Mouse (Mus musculus): ENCODE results near the gene Lrtm2. TPM values are rescaled to one million over a fixed set of nuclear protein-coding genes. Genes with fewer than 3 reads are reported as not detected.

Gene Lrtm2
- polyA plus RNA-seq, 1 experiment from 2014 or later: 0.25 TPM

- no peak overlapping the region for H3K27ac ChIP-seq
- TF ChIP-seq CTCF (IDR thresholded peaks at IDR 0.05; ENCODE audit: low read depth): no peak
- peaks cover 32% of the 10 kb centered on the region for H3K27me3 ChIP-seq (ENCODE audit: insufficient read depth, low read length)
- no peaks in the 10 kb centered on the region for H3K36me3 ChIP-seq (ENCODE audit: insufficient read depth, low read length)
- peaks cover 13% of the 10 kb centered on the region for H3K4me1 ChIP-seq (replicated peaks; ENCODE audit: insufficient read depth, low read length)
- H3K4me3 ChIP-seq (replicated peaks; ENCODE audit: low read depth, low read length): no peak overlapping the region
- H3K9me3 ChIP-seq (replicated peaks; ENCODE audit: low read length): no peaks in the 10 kb centered on the region
- H3K9ac ChIP-seq (ENCODE audit: low read depth, low read length): no peak overlapping the region
- WGBS: 3% methylated on average over 1 of the region's 1 CpGs
- DNase-seq (ENCODE audit: low spot score) (no peak), ATAC-seq (replicated peaks; ENCODE audit: low FRiP score, low read depth) (no peak)
- H3K4me2 ChIP-seq (ENCODE audit: low read length): no peak overlapping the region
Observed at GRCm38 (mm10) chr6:119332111-119332510, 1.5 kb upstream of the Lrtm2 start.

DNA sequence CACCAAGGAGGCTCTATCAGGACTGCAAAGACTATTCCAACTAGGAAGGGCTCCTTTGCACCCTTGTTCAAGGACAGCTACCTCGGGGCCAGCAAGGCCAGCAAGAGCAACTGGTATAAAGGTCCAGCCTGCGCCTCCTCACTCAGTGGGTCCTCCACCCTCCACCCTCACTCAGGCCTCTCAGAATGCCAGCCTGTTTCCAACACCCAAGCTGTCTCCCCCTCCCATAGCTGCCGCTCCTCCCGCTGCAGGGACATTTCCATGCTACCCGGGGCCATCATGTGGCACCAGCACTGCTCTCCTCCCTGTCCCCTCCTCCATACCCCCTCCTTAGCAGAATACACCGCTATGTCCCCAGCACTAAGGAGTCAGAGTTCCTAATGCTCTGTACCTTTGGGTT, 630 bp downstream of the Lrtm2 start:
- no peak for TF ChIP-seq CTCF (IDR thresholded peaks at IDR 0.05; ENCODE audit: low read depth)
- Histone ChIP-seq H3K9ac (ENCODE audit: low read depth, low read length) (no peak overlapping the region), H3K4me1 (replicated peaks; ENCODE audit: insufficient read depth, low read length) (peaks cover 13% of the 10 kb centered on the region), H3K27ac (no peak overlapping the region), H3K9me3 (replicated peaks; ENCODE audit: low read length) (no peaks in the 10 kb centered on the region), H3K4me3 (replicated peaks; ENCODE audit: low read depth, low read length) (peak overlapping the region; percentile 31), H3K27me3 (ENCODE audit: insufficient read depth, low read length) (peaks cover 32% of the 10 kb centered on the region), H3K4me2 (ENCODE audit: low read length) (peak overlapping the region; percentile 59), H3K36me3 (ENCODE audit: insufficient read depth, low read length) (no peaks in the 10 kb centered on the region)
- DNase-seq (ENCODE audit: low spot score) (no peak), ATAC-seq (replicated peaks; ENCODE audit: low FRiP score, low read depth) (no peak)
- WGBS: 11% methylated on average over 6 of the region's 6 CpGs

DNA sequence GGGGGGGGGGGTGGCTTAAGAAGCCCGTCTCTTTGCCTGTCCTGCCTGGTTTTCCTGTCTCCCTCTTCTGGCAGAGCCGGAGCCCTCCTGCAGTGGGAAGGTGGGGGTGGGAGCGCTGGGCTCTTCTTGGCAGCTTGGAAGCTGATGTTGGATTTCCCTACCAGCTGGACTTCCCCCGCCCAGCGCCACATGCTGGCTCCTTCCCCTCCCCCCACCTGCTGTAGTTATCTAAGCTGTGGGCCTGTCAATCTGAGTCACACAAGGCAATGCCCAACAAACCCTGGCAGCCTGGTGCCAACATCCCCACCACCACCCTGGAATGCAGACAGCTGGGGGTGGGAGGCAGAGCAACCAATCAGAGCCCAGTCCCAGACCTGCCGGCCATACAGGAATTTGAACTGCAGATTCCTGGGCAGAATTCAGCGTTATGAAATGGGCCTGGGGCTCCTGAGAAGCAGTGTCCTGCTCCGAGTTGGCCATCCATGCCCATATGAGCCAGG, 1.3 kb downstream of the Lrtm2 start:
- Histone ChIP-seq H3K4me3 (replicated peaks; ENCODE audit: low read depth, low read length) (no peak overlapping the region), H3K36me3 (ENCODE audit: insufficient read depth, low read length) (no peaks in the 10 kb centered on the region), H3K9me3 (replicated peaks; ENCODE audit: low read length) (no peaks in the 10 kb centered on the region), H3K4me1 (replicated peaks; ENCODE audit: insufficient read depth, low read length) (peaks cover 13% of the 10 kb centered on the region), H3K4me2 (ENCODE audit: low read length) (peak overlapping the region; percentile 28), H3K27ac (no peak overlapping the region), H3K27me3 (ENCODE audit: insufficient read depth, low read length) (peaks cover 32% of the 10 kb centered on the region), H3K9ac (ENCODE audit: low read depth, low read length) (no peak overlapping the region)
- TF ChIP-seq CTCF (IDR thresholded peaks at IDR 0.05; ENCODE audit: low read depth): no peak
- 2% methylated on average over 8 of the region's 8 CpGs for WGBS
- ATAC-seq (replicated peaks; ENCODE audit: low FRiP score, low read depth) (peak; percentile 47; the same call in 1 of the 2 replicates), DNase-seq (ENCODE audit: low spot score) (peak; percentile 34)

DNA sequence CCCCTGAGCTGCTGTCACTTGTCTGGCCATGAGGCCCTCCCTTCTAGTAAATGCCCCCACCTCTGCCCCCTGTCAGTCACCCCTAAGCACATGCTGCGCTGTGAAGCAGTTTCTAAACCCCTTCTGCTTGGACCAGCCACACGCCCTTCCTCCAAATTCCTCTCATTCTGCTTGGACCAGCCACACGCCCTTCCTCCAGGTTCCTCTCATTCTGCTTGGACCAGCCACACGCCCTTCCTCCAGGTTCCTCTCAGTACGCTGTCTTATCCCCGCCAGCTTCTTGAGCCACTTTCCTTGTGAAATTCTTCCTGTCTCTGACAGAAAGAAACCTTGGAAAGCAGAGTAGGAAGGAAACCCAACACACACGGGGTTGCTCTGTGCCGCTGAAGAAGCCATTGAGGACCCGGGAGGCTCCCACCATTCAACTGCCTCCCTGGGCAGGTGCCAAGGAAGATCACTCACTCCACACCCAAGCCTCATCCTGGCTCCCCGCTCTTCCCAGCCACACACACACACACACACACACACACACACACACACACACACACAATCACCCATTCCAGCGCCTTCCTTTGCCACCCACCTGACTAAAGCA, 1.9 kb downstream of the Lrtm2 start:
- no peaks in the 10 kb centered on the region for H3K36me3 ChIP-seq (ENCODE audit: insufficient read depth, low read length)
- WGBS: 10% methylated on average over 11 of the region's 11 CpGs
- DNase-seq (ENCODE audit: low spot score): no peak
- H3K9me3 ChIP-seq (replicated peaks; ENCODE audit: low read length): no peaks in the 10 kb centered on the region
- no peak for ATAC-seq (replicated peaks; ENCODE audit: low FRiP score, low read depth)
- peak overlapping the region; percentile 28 for H3K4me2 ChIP-seq (ENCODE audit: low read length)
- H3K27ac ChIP-seq: no peak overlapping the region
- no peak overlapping the region for H3K4me3 ChIP-seq (replicated peaks; ENCODE audit: low read depth, low read length)
- peaks cover 13% of the 10 kb centered on the region for H3K4me1 ChIP-seq (replicated peaks; ENCODE audit: insufficient read depth, low read length)
- H3K27me3 ChIP-seq (ENCODE audit: insufficient read depth, low read length): peaks cover 32% of the 10 kb centered on the region
- no peak overlapping the region for H3K9ac ChIP-seq (ENCODE audit: low read depth, low read length)
- TF ChIP-seq CTCF (IDR thresholded peaks at IDR 0.05; ENCODE audit: low read depth): no peak

DNA sequence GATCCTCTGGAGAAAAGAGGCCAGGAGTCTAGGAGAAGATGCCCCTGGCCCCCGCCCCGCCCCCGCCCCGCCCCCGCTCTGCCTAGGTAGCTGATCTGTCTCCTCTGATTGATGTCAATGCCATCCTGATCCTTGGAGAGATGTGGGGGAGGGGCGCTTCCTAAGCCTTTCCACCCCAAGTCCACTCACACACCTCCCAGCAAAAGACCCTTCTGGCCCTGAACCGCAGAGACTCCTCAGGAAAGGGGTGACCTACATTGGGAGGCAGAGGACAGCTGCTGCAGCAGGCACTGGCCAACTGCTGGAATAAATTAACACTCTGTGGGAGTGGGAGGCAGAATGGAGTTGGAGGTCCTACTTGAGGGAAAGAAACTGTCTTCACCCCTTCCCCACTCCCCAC, 4.0 kb downstream of the Lrtm2 start:
- no peaks in the 10 kb centered on the region for H3K9me3 ChIP-seq (replicated peaks; ENCODE audit: low read length)
- H3K9ac ChIP-seq (ENCODE audit: low read depth, low read length): no peak overlapping the region
- TF ChIP-seq CTCF (IDR thresholded peaks at IDR 0.05; ENCODE audit: low read depth): no peak
- no peak overlapping the region for H3K4me2 ChIP-seq (ENCODE audit: low read length)
- ATAC-seq (replicated peaks; ENCODE audit: low FRiP score, low read depth) (no peak), DNase-seq (ENCODE audit: low spot score) (no peak)
- H3K27me3 ChIP-seq (ENCODE audit: insufficient read depth, low read length): peaks cover 29% of the 10 kb centered on the region
- whole genome bisulfite sequencing: 5% methylated on average over 7 of the region's 7 CpGs
- peaks cover 7% of the 10 kb centered on the region for H3K4me1 ChIP-seq (replicated peaks; ENCODE audit: insufficient read depth, low read length)
- H3K27ac ChIP-seq: no peak overlapping the region
- H3K36me3 ChIP-seq (ENCODE audit: insufficient read depth, low read length): no peaks in the 10 kb centered on the region
- H3K4me3 ChIP-seq (replicated peaks; ENCODE audit: low read depth, low read length): no peak overlapping the region

DNA sequence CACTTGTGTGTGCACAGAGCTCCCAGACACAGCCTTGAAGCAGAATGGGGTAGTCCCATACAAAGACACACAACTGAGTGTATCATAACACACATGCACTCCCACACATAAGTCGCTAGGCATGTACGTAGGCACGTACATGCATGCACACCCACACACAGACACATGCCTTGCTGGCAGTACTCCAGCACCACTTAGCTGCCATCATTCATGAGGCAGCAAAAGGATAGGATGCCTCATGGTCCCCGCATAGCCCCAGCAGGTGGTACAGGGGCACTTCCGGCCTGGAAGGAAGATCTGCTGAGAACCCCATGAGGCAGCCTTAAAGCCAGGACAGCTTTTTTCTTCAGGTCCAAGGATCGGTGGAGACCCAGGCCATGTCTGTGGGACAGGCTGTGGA, 4.6 kb downstream of the Lrtm2 start:
- ATAC-seq (replicated peaks; ENCODE audit: low FRiP score, low read depth): no peak
- Histone ChIP-seq H3K9ac (ENCODE audit: low read depth, low read length) (no peak overlapping the region), H3K36me3 (ENCODE audit: insufficient read depth, low read length) (no peaks in the 10 kb centered on the region), H3K27ac (no peak overlapping the region), H3K27me3 (ENCODE audit: insufficient read depth, low read length) (peaks cover 23% of the 10 kb centered on the region), H3K4me3 (replicated peaks; ENCODE audit: low read depth, low read length) (no peak overlapping the region), H3K4me1 (replicated peaks; ENCODE audit: insufficient read depth, low read length) (peaks cover 7% of the 10 kb centered on the region), H3K4me2 (ENCODE audit: low read length) (no peak overlapping the region), H3K9me3 (replicated peaks; ENCODE audit: low read length) (no peaks in the 10 kb centered on the region)
- 78% methylated on average over 6 of the region's 6 CpGs for WGBS
- no peak for DNase-seq (ENCODE audit: low spot score)
- TF ChIP-seq CTCF (IDR thresholded peaks at IDR 0.05; ENCODE audit: low read depth): no peak

DNA sequence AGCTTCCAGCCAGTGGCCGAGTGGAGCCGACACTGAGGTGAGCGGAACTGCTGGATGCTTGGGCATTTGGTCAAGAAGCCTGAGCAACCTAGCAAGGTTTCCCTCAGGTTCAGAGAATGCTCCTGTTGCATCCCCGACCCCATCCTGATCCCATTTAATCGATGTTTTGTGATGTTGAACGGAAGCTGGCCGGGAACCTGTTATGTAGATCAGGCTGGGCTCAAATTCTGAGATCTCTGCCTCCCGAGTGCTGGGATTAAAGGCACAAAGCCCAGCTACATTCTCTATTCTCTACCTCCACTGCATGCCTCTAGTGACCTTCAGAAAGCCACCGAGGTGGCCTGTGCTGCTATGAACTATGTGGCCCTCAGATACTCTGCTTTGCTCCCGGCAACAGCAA, 5.8 kb downstream of the Lrtm2 start:
- WGBS: 59% methylated on average over 10 of the region's 10 CpGs
- no peaks in the 10 kb centered on the region for H3K9me3 ChIP-seq (replicated peaks; ENCODE audit: low read length)
- DNase-seq (ENCODE audit: low spot score) (no peak), ATAC-seq (replicated peaks; ENCODE audit: low FRiP score, low read depth) (no peak)
- no peak overlapping the region for H3K4me2 ChIP-seq (ENCODE audit: low read length)
- no peaks in the 10 kb centered on the region for H3K36me3 ChIP-seq (ENCODE audit: insufficient read depth, low read length)
- H3K27me3 ChIP-seq (ENCODE audit: insufficient read depth, low read length): peaks cover 11% of the 10 kb centered on the region
- H3K27ac ChIP-seq: no peak overlapping the region
- TF ChIP-seq CTCF (IDR thresholded peaks at IDR 0.05; ENCODE audit: low read depth): no peak
- H3K4me3 ChIP-seq (replicated peaks; ENCODE audit: low read depth, low read length): no peak overlapping the region
- no peaks in the 10 kb centered on the region for H3K4me1 ChIP-seq (replicated peaks; ENCODE audit: insufficient read depth, low read length)
- no peak overlapping the region for H3K9ac ChIP-seq (ENCODE audit: low read depth, low read length)
